Mouse (Mus musculus): Measurements from ENCODE around the gene Pigc.

DNA sequence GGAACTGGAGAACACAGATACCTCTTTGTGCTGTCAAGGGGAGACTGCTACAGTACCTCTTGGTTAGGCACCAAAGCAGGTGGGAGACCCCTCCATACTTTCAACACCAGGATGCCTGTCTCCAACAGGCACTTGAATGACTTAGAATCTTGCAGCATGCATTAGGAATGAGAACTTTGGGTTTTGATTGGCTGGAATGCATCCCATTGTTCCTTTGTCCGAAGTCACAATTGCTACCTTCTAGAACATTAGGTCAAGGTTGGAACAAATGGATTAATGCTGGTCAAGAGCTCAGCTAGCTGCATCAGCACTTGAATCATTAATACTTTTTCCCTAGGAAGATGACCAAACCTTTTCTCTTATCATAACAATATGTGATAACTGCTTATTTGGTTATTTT lies 10.6 kb downstream of the Pigc start, which contains the start of gene 4930558K02Rik:
- TF ChIP-seq CTCF (conservative IDR thresholded peaks at IDR 0.05; ENCODE audit: insufficient read depth, insufficient read length, low read depth, low read length) (no peak), POLR2A (IDR thresholded peaks at IDR 0.05; ENCODE audit: low read depth, low read length) (no peak)

All from kidney, adult 2 months (tissue).